Comparison of ENCODE assay signal across 12 mouse cellular contexts in genomic region chr7:26767084-26767483, GRCm38 (mm10). TPM values are rescaled to one million over a fixed set of nuclear protein-coding genes. Genes with fewer than 3 reads are reported as not detected.
A peak's percentile ranks its signal among the peaks of the same experiment; 100 is the strongest.
DNase-seq lines count a peak whose midpoint lies in the region; ATAC-seq and TF ChIP-seq lines count a peak whose summit lies in the region.
"Had no signal": no experiment of that assay in that cellular context is flagged by ENCODE, and none has a peak within 500 bp of the region (broad histone marks: within the 10 kb centered on the region; RNA-seq: fewer than 3 reads in every experiment).

No protein-coding gene starts in this region.

- H3K9me3 ChIP-seq in embryonic facial prominence, embryonic 11.5 days (replicated peaks; ENCODE audit: control insufficient read depth, low read length): no peaks in the 10 kb centered on the region
- 0 out of 2 replicates have a peak, but pooled peaks cover under 1% of the 10 kb centered on the region for H3K9me3 ChIP-seq in embryonic facial prominence, embryonic 10.5 days
- H3K9me3 ChIP-seq in liver, postnatal 0 days (ENCODE audit: low read length): no peaks in the 10 kb centered on the region
- peaks cover 11% of the 10 kb centered on the region; the same call in 1 of the 2 replicates for H3K9me3 ChIP-seq in liver, embryonic 12.5 days (replicated peaks)

- DNase-seq in embryonic facial prominence, embryonic 11.5 days (ENCODE audit: low spot score): peak; percentile 12
- DNase-seq in embryonic facial prominence, embryonic 10.5 days (ENCODE audit: low spot score): no peak
- no peak for DNase-seq in liver, postnatal 0 days
- DNase-seq in brain, embryonic 14.5 days (ENCODE audit: low read depth): no peak
- DNase-seq in lung, postnatal 36 days: peak; percentile 78
- no peak for DNase-seq in cerebellum, adult 2 months
- DNase-seq in spleen, postnatal 36 days (ENCODE audit: low spot score in 2 of 2): no peak
- DNase-seq: left cerebral cortex, postnatal 4 days; thymus, adult 2 months had no signal

- ATAC-seq in embryonic facial prominence, embryonic 11.5 days (replicated peaks; ENCODE audit: insufficient number of reproducible peaks, low FRiP score, low TSS enrichment, low read depth): no peak
- no peak for ATAC-seq in liver, postnatal 0 days
- no peak for ATAC-seq in liver, embryonic 12.5 days
- ATAC-seq: hindbrain, embryonic 16.5 days had no signal

- peak; percentile 51 for TF ChIP-seq CTCF in liver, postnatal 0 days (IDR thresholded peaks at IDR 0.05; ENCODE audit: low read depth)
- peak; percentile 39; the same call in 1 of the 2 replicates for TF ChIP-seq CTCF in brain, embryonic 14.5 days (IDR thresholded peaks at IDR 0.05; ENCODE audit: borderline replicate concordance, extremely low read depth, insufficient read depth, insufficient read length)
- no peak for TF ChIP-seq CTCF in cerebellum, adult 2 months (IDR thresholded peaks at IDR 0.05; ENCODE audit: borderline replicate concordance, insufficient read depth, low read depth, low read length)

- H3K4me1 ChIP-seq in embryonic facial prominence, embryonic 11.5 days (ENCODE audit: control insufficient read depth, insufficient read depth, low read length): no peaks in the 10 kb centered on the region
- H3K4me1 ChIP-seq in embryonic facial prominence, embryonic 10.5 days: no peaks in the 10 kb centered on the region
- no peaks in the 10 kb centered on the region for H3K4me1 ChIP-seq in liver, postnatal 0 days (ENCODE audit: insufficient read depth)
- no peaks in the 10 kb centered on the region for H3K4me1 ChIP-seq in liver, embryonic 12.5 days
- no peaks in the 10 kb centered on the region for H3K4me1 ChIP-seq in cerebellum, adult 2 months (ENCODE audit: control insufficient read depth, insufficient read depth, low read length)
- H3K4me1 ChIP-seq: midbrain, embryonic 12.5 days had no signal

- WGBS in embryonic facial prominence, embryonic 11.5 days: 75% methylated on average over 1 of the region's 1 CpGs
- WGBS in embryonic facial prominence, embryonic 10.5 days: 63% methylated on average over 1 of the region's 1 CpGs
- WGBS in liver, postnatal 0 days (ENCODE audit: insufficient replicate concordance): 54% methylated on average over 1 of the region's 1 CpGs
- WGBS in liver, embryonic 12.5 days (ENCODE audit: insufficient replicate concordance): 51% methylated on average over 1 of the region's 1 CpGs
- WGBS in cerebellum, adult 2 months: 74% methylated on average over 1 of the region's 1 CpGs

- H3K27me3 ChIP-seq in embryonic facial prominence, embryonic 11.5 days (ENCODE audit: control insufficient read depth, insufficient read depth, low read length): no peaks in the 10 kb centered on the region
- H3K27me3 ChIP-seq in embryonic facial prominence, embryonic 10.5 days (replicated peaks; ENCODE audit: low read depth, poor library complexity, severe bottlenecking): no peaks in the 10 kb centered on the region
- H3K27me3 ChIP-seq in liver, postnatal 0 days (ENCODE audit: insufficient read depth, low read length): no peaks in the 10 kb centered on the region
- H3K27me3 ChIP-seq in liver, embryonic 12.5 days (replicated peaks): no peaks in the 10 kb centered on the region
- no peaks in the 10 kb centered on the region for H3K27me3 ChIP-seq in cerebellum, adult 2 months (ENCODE audit: control insufficient read depth, insufficient read depth, low read length)
- H3K27me3 ChIP-seq: midbrain, embryonic 12.5 days had no signal

- H3K4me2 ChIP-seq in embryonic facial prominence, embryonic 11.5 days (ENCODE audit: low read depth, low read length): no peak overlapping the region
- H3K4me2 ChIP-seq in liver, postnatal 0 days (ENCODE audit: low read depth, low read length): no peak overlapping the region
- H3K4me2 ChIP-seq in liver, embryonic 12.5 days: no peak overlapping the region
- H3K4me2 ChIP-seq: midbrain, embryonic 12.5 days had no signal

- H3K27ac ChIP-seq in embryonic facial prominence, embryonic 11.5 days (replicated peaks; ENCODE audit: low read depth, low read length): no peak overlapping the region
- H3K27ac ChIP-seq in embryonic facial prominence, embryonic 10.5 days (replicated peaks): no peak overlapping the region
- no peak overlapping the region for H3K27ac ChIP-seq in liver, postnatal 0 days (ENCODE audit: low read depth)
- no peak overlapping the region for H3K27ac ChIP-seq in liver, embryonic 12.5 days
- no peak overlapping the region for H3K27ac ChIP-seq in cerebellum, adult 2 months (ENCODE audit: insufficient read depth, low read length)
- H3K27ac ChIP-seq: midbrain, embryonic 12.5 days had no signal

- no peak overlapping the region for H3K4me3 ChIP-seq in embryonic facial prominence, embryonic 11.5 days (ENCODE audit: low read depth, low read length)
- H3K4me3 ChIP-seq in embryonic facial prominence, embryonic 10.5 days: no peak overlapping the region
- H3K4me3 ChIP-seq in liver, postnatal 0 days (ENCODE audit: low read depth, low read length): no peak overlapping the region
- H3K4me3 ChIP-seq in liver, embryonic 12.5 days: no peak overlapping the region
- H3K4me3 ChIP-seq in cerebellum, adult 2 months (replicated peaks; ENCODE audit: insufficient read depth, low read depth, low read length): no peak overlapping the region
- H3K4me3 ChIP-seq: midbrain, embryonic 12.5 days had no signal

- H3K36me3 ChIP-seq in embryonic facial prominence, embryonic 11.5 days (replicated peaks; ENCODE audit: control insufficient read depth, insufficient read depth, low read depth, low read length): no peaks in the 10 kb centered on the region
- H3K36me3 ChIP-seq in embryonic facial prominence, embryonic 10.5 days (replicated peaks): no peaks in the 10 kb centered on the region
- H3K36me3 ChIP-seq in liver, postnatal 0 days (replicated peaks; ENCODE audit: insufficient read depth, low read length): no peaks in the 10 kb centered on the region
- H3K36me3 ChIP-seq in liver, embryonic 12.5 days: no peaks in the 10 kb centered on the region
- H3K36me3 ChIP-seq: midbrain, embryonic 12.5 days had no signal

- TF ChIP-seq EP300 in liver, postnatal 0 days (IDR thresholded peaks at IDR 0.05; ENCODE audit: low read depth): no peak

- H3K9ac ChIP-seq in embryonic facial prominence, embryonic 11.5 days (replicated peaks; ENCODE audit: low read length): no peak overlapping the region
- H3K9ac ChIP-seq in liver, postnatal 0 days (replicated peaks): no peak overlapping the region
- no peak overlapping the region for H3K9ac ChIP-seq in liver, embryonic 12.5 days
- H3K9ac ChIP-seq: midbrain, embryonic 12.5 days had no signal

- no peak for TF ChIP-seq POLR2A in brain, embryonic 14.5 days (IDR thresholded peaks at IDR 0.05; ENCODE audit: borderline replicate concordance, extremely low read depth, insufficient read depth, insufficient read length, poor library complexity, severe bottlenecking)
- TF ChIP-seq POLR2A in cerebellum, adult 2 months (IDR thresholded peaks at IDR 0.05; ENCODE audit: borderline replicate concordance, insufficient read depth, low read length): no peak

RNA-seq across cellular contexts. Expression of gene Cyp2b19, which starts 10.1 kb away (rescaled TPM):
- 0.10 TPM in 1 of 2 replicates, not detected in the other for polyA plus RNA-seq in embryonic facial prominence, embryonic 11.5 days (2014; fragmentation: Nextera tagmentation; extraction: Ambion mirVana)
- 0.05 TPM in 1 of 2 replicates, not detected in the other for polyA plus RNA-seq in embryonic facial prominence, embryonic 10.5 days (2016; fragmentation: Nextera tagmentation; extraction: Ambion mirVana)
- not detected in 2 replicates for polyA plus RNA-seq in liver, postnatal 0 days (2015; fragmentation: Nextera tagmentation; extraction: Ambion mirVana)
- polyA plus RNA-seq in liver, embryonic 12.5 days (2016; fragmentation: Nextera tagmentation; extraction: Ambion mirVana): not detected in 2 replicates
- polyA plus RNA-seq in brain, embryonic 14.5 days (2012; rRNA removed): 0.04 and 0.05 TPM in 2 replicates
- polyA plus RNA-seq in cerebellum, adult 2 months (2012; rRNA removed): not detected in 2 replicates

RNA-seq across cellular contexts. Expression of gene Cyp2g1, which starts 41.6 kb away (rescaled TPM):
- not detected in 2 replicates for polyA plus RNA-seq in embryonic facial prominence, embryonic 11.5 days (2014; fragmentation: Nextera tagmentation; extraction: Ambion mirVana)
- polyA plus RNA-seq in embryonic facial prominence, embryonic 10.5 days (2016; fragmentation: Nextera tagmentation; extraction: Ambion mirVana): not detected in 2 replicates
- polyA plus RNA-seq in liver, postnatal 0 days (2015; fragmentation: Nextera tagmentation; extraction: Ambion mirVana): 0.59 and 0.80 TPM in 2 replicates
- not detected in 2 replicates for polyA plus RNA-seq in liver, embryonic 12.5 days (2016; fragmentation: Nextera tagmentation; extraction: Ambion mirVana)
- polyA plus RNA-seq in brain, embryonic 14.5 days (2012; rRNA removed): not detected in 2 replicates
- not detected in 2 replicates for polyA plus RNA-seq in cerebellum, adult 2 months (2012; rRNA removed)
- polyA plus RNA-seq: hindbrain, embryonic 16.5 days; midbrain, embryonic 12.5 days had no signal

Comparison
In these comparisons a context has a peak if more than half of its experiments do, and no peak if none do; other contexts are left out.
1. DNase-seq: peak in embryonic facial prominence, embryonic 11.5 days (single experiment) and lung, postnatal 36 days (single experiment); none in embryonic facial prominence, embryonic 10.5 days (single experiment), liver, postnatal 0 days (single experiment), brain, embryonic 14.5 days (single experiment), cerebellum, adult 2 months (0 of 2) and spleen, postnatal 36 days (0 of 2).